Mouse (Mus musculus) CH12.LX (cell line): ENCODE results near the gene Fbxo47.

ENCODE experiments used
- CHD2 ChIP-seq: IDR thresholded peaks from 2 replicates; pipeline ENCODE4 v1.6.1; 2011; ENCODE audit warnings: low read length, improper control_type of control experiment
- CTCF ChIP-seq, 2 experiments: IDR thresholded peaks in 1 of 2; conservative IDR thresholded peaks in 1 of 2; 2 replicates each; pipeline ENCODE4 v1.5.1; 2011 to 2012; ENCODE audit warnings: low read depth in 2 of 2, low read length in 2 of 2, improper control_type of control experiment in 1 of 2, inconsistent platforms in 1 of 2, mild to moderate bottlenecking in 1 of 2, moderate library complexity in 1 of 2
- EP300 ChIP-seq: IDR thresholded peaks from 2 replicates; pipeline ENCODE4 v1.6.1; 2011; ENCODE audit warnings: low read length, improper control_type of control experiment
- MAFK ChIP-seq: IDR thresholded peaks from 2 replicates; pipeline ENCODE4 v1.6.1; 2011; ENCODE audit warnings: low read length, improper control_type of control experiment; ENCODE audit not compliant: insufficient replicate concordance
- MXI1 ChIP-seq: IDR thresholded peaks from 2 replicates; pipeline ENCODE4 v1.6.1; 2011; ENCODE audit warnings: mild to moderate bottlenecking, low read depth, low read length, improper control_type of control experiment
- POLR2A ChIP-seq: IDR thresholded peaks from 2 replicates; pipeline ENCODE4 v1.6.1; 2011; ENCODE audit warnings: low read depth, mild to moderate bottlenecking, improper control_type of control experiment, low read length
- SIN3A ChIP-seq: IDR thresholded peaks from 2 replicates; pipeline ENCODE4 v1.6.1; 2012; ENCODE audit warnings: low read length, improper control_type of control experiment, inconsistent platforms
- ZC3H11A ChIP-seq: IDR thresholded peaks from 2 replicates; pipeline ENCODE4 v1.6.1; 2012; ENCODE audit warnings: low read depth, mild to moderate bottlenecking, inconsistent platforms, low read length, improper control_type of control experiment

DNA sequence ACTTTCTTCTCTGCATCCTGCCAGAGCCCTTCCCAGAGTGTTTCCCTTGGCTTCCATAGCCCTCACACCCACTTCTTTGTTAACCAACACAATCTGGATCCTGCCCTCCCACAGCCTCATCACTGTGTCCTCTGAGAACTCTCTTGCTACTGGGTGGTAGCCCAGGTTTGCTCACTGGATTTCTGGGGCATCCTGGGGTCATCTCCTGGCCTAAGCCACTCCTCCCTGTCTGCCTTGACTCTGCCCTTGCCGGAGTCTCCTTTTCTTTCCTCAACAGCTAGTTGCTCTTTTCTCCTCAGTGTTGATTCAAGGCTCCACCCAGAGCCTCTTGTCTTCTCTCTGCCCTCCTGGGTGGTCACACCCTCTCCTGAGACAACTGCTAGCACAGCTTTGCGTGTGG lies 22.0 kb upstream of the Fbxo47 start:
- no peak for TF ChIP-seq POLR2A
- no peak for TF ChIP-seq CHD2
- no peak for TF ChIP-seq EP300
- no peak for TF ChIP-seq SIN3A
- no peak for TF ChIP-seq MXI1
- no peak for TF ChIP-seq ZC3H11A
- no peak for TF ChIP-seq MAFK
- TF ChIP-seq CTCF (conservative IDR thresholded peaks at IDR 0.05 in 1 of 2, IDR thresholded peaks at IDR 0.05 in 1 of 2; ENCODE audit: low read depth in 2 of 2, low read length in 2 of 2) = no peak
